Comparison of ENCODE assay signal across 21 mouse cellular contexts in genomic region chr14:71660166-71660565, GRCm38 (mm10).
A peak's percentile ranks its signal among the peaks of the same experiment; 100 is the strongest.
DNase-seq lines count a peak whose midpoint lies in the region; ATAC-seq and TF ChIP-seq lines count a peak whose summit lies in the region.
"Had no signal": no experiment of that assay in that cellular context is flagged by ENCODE, and none has a peak within 500 bp of the region (broad histone marks: within the 10 kb centered on the region; RNA-seq: fewer than 3 reads in every experiment).

No protein-coding gene starts in this region.

- 0 out of 2 replicates have a peak, but pooled peaks have one; percentile 56 for ATAC-seq in heart, embryonic 14.5 days (ENCODE audit: insufficient number of reproducible peaks, insufficient read depth, low FRiP score, low read depth)
- ATAC-seq in heart, embryonic 11.5 days (replicated peaks; ENCODE audit: insufficient number of reproducible peaks, low FRiP score, low TSS enrichment), result no peak
- ATAC-seq: forebrain, embryonic 13.5 days; inflammation-experienced regulatory T-cells, adult 6 months; midbrain, embryonic 15.5 days had no signal

- H3K4me3 ChIP-seq in heart, embryonic 14.5 days (ENCODE audit: control insufficient read depth in 1 of 2, insufficient read depth in 1 of 2, low read depth in 1 of 2, low read length in 2 of 2), result no peak overlapping the region
- no peak overlapping the region for H3K4me3 ChIP-seq in heart, embryonic 11.5 days (ENCODE audit: low read depth, low read length)
- H3K4me3 ChIP-seq in kidney, adult 2 months (ENCODE audit: insufficient read depth, low read depth, low read length), result no peak overlapping the region
- H3K4me3 ChIP-seq: forebrain, embryonic 13.5 days; heart, adult 2 months; hindbrain, embryonic 13.5 days; midbrain, embryonic 15.5 days; myocyte had no signal

- no peaks in the 10 kb centered on the region for H3K36me3 ChIP-seq in heart, embryonic 14.5 days (ENCODE audit: control insufficient read depth, insufficient read depth, low read length)
- H3K36me3 ChIP-seq in heart, embryonic 11.5 days (ENCODE audit: control insufficient read depth, insufficient read depth, low read length), result no peaks in the 10 kb centered on the region
- H3K36me3 ChIP-seq in kidney, adult 2 months (ENCODE audit: control insufficient read depth, insufficient read depth, low read length), result no peaks in the 10 kb centered on the region
- H3K36me3 ChIP-seq: hindbrain, embryonic 13.5 days; midbrain, embryonic 15.5 days had no signal

- no peak overlapping the region for H3K9ac ChIP-seq in heart, embryonic 14.5 days (ENCODE audit: low read length)
- H3K9ac ChIP-seq in heart, embryonic 11.5 days (ENCODE audit: low read depth, low read length), result no peak overlapping the region
- H3K9ac ChIP-seq: forebrain, embryonic 13.5 days; hindbrain, embryonic 13.5 days; midbrain, embryonic 15.5 days had no signal

- H3K9me3 ChIP-seq in heart, embryonic 14.5 days (ENCODE audit: control insufficient read depth, low read length), result no peaks in the 10 kb centered on the region
- no peaks in the 10 kb centered on the region for H3K9me3 ChIP-seq in heart, embryonic 11.5 days (replicated peaks; ENCODE audit: control insufficient read depth, low read length)
- H3K9me3 ChIP-seq: forebrain, embryonic 13.5 days; hindbrain, embryonic 13.5 days; midbrain, embryonic 15.5 days had no signal

- peak; percentile 2 for DNase-seq in embryo, embryonic 11 days
- DNase-seq in embryo, embryonic 10.5 days (ENCODE audit: low spot score), result no peak
- peak; percentile 6 for DNase-seq in kidney, postnatal 10 days
- no peak for DNase-seq in kidney, adult 2 months
- DNase-seq in heart, postnatal 4 days, result peak; percentile 9
- no peak for DNase-seq in left cerebral cortex, adult 9 months (ENCODE audit: low spot score in 2 of 2)
- DNase-seq: adrenal gland, postnatal 25 days; cerebellum, adult 11 months; cerebellum, postnatal 10 days; layer of hippocampus, adult 9-11 months; lung, adult 18-20 months; thymus, postnatal 36 days had no signal

- TF ChIP-seq CTCF in kidney, adult 2 months (conservative IDR thresholded peaks at IDR 0.05; ENCODE audit: insufficient read depth, insufficient read length, low read depth, low read length), result no peak

- no peak overlapping the region for H3K27ac ChIP-seq in heart, embryonic 14.5 days (replicated peaks in 1 of 2; ENCODE audit: control insufficient read depth in 1 of 2, insufficient read depth in 1 of 2, low read depth in 2 of 2, low read length in 2 of 2)
- H3K27ac ChIP-seq in heart, embryonic 11.5 days (ENCODE audit: low read depth, low read length), result no peak overlapping the region
- no peak overlapping the region for H3K27ac ChIP-seq in kidney, adult 2 months (ENCODE audit: insufficient read depth, low read depth, low read length)
- H3K27ac ChIP-seq: forebrain, embryonic 13.5 days; hindbrain, embryonic 13.5 days; midbrain, embryonic 15.5 days had no signal

- H3K27me3 ChIP-seq in heart, embryonic 14.5 days (ENCODE audit: control insufficient read depth, insufficient read depth, low read length), result no peaks in the 10 kb centered on the region
- no peaks in the 10 kb centered on the region for H3K27me3 ChIP-seq in heart, embryonic 11.5 days (ENCODE audit: control insufficient read depth, insufficient read depth, low read length)
- no peaks in the 10 kb centered on the region for H3K27me3 ChIP-seq in kidney, adult 2 months (replicated peaks; ENCODE audit: control insufficient read depth, insufficient read depth, low read length)
- H3K27me3 ChIP-seq: forebrain, embryonic 13.5 days; hindbrain, embryonic 13.5 days; midbrain, embryonic 15.5 days had no signal

- H3K4me2 ChIP-seq in heart, embryonic 14.5 days (ENCODE audit: low read length), result no peak overlapping the region
- no peak overlapping the region for H3K4me2 ChIP-seq in heart, embryonic 11.5 days
- H3K4me2 ChIP-seq: forebrain, embryonic 13.5 days; hindbrain, embryonic 13.5 days; liver, embryonic 11.5 days; midbrain, embryonic 15.5 days had no signal

- WGBS in heart, embryonic 14.5 days, result 24% methylated on average over 2 of the region's 2 CpGs
- WGBS in heart, embryonic 11.5 days (ENCODE audit: insufficient replicate concordance), result 39% methylated on average over 2 of the region's 2 CpGs
- WGBS in kidney, adult 2 months, result 30% methylated on average over 2 of the region's 2 CpGs

- TF ChIP-seq POLR2A in kidney, adult 2 months (IDR thresholded peaks at IDR 0.05; ENCODE audit: low read depth, low read length), result no peak

- peaks cover 0 to 5% of the 10 kb centered on the region in 2 experiments; a peak in 1 of 4 replicates for H3K4me1 ChIP-seq in heart, embryonic 14.5 days (ENCODE audit: control insufficient read depth in 2 of 2, insufficient read depth in 2 of 2, low read length in 2 of 2)
- no peaks in the 10 kb centered on the region for H3K4me1 ChIP-seq in heart, embryonic 11.5 days (ENCODE audit: control insufficient read depth, insufficient read depth, low read length)
- H3K4me1 ChIP-seq in kidney, adult 2 months (ENCODE audit: control insufficient read depth, insufficient read depth, low read length), result no peaks in the 10 kb centered on the region
- H3K4me1 ChIP-seq: forebrain, embryonic 13.5 days; hindbrain, embryonic 13.5 days; midbrain, embryonic 15.5 days had no signal

Comparison
In these comparisons a context has a peak if more than half of its experiments do, and no peak if none do; other contexts are left out.
1. DNase-seq: peak in embryo, embryonic 11 days (single experiment), kidney, postnatal 10 days (single experiment) and heart, postnatal 4 days (single experiment); none in embryo, embryonic 10.5 days (single experiment), kidney, adult 2 months (single experiment) and left cerebral cortex, adult 9 months (0 of 2).